Mouse (Mus musculus) olfactory bulb, adult 2 months (tissue): ENCODE measurements at regions not wholly inside any gene's neighbourhood (a gene's known extent, or its start where the extent isn't known, plus 50 kb on each side); places are given as distances from the start of the nearest gene placed in this dataset.
A peak's percentile ranks its signal among the peaks of the same experiment; 100 is the strongest.
"Not testable (repeated sequence)": the region's sequence is repeated elsewhere in the genome, so short reads cannot be mapped to it uniquely, and the experiment has no call there.

Source experiments
- H3K27ac ChIP-seq: fragments of 200-500 bp; 2 replicates; pipeline ENCODE4 v1.5.1; 2012; ENCODE audit warnings: low read depth, low read length; ENCODE audit not compliant: insufficient read depth
- H3K4me1 ChIP-seq: fragments of 200-500 bp; 2 replicates; pipeline ENCODE4 v1.6.1; 2012; ENCODE audit warnings: low read length; ENCODE audit not compliant: control insufficient read depth, insufficient read depth
- H3K4me3 ChIP-seq: fragments of 200-500 bp; 2 replicates; pipeline ENCODE4 v1.5.1; 2012; ENCODE audit warnings: mild to moderate bottlenecking, low read depth, low read length, moderate library complexity; ENCODE audit not compliant: insufficient read depth
- CTCF ChIP-seq: fragments of 200-500 bp; IDR thresholded peaks from 2 replicates; pipeline ENCODE4 v1.5.1; 2012; ENCODE audit warnings: low read depth, mild to moderate bottlenecking, low read length, moderate library complexity; ENCODE audit not compliant: insufficient read depth
- POLR2A ChIP-seq: fragments of 200-500 bp; IDR thresholded peaks from 2 replicates; pipeline ENCODE4 v1.6.1; 2012; ENCODE audit warnings: mild to moderate bottlenecking, low read depth, low read length, moderate library complexity; ENCODE audit not compliant: insufficient read depth
- WGBS: fragments of 180-500 bp; shearing (Covaris S2); methylation state at CpG from one replicate; pipeline ENCODE4 v1.1.7; 2018; 5-methylcytosine and 5-hydroxymethylcytosine counted together

- TF ChIP-seq POLR2A (no peak), CTCF (no peak)
- no peaks in the 10 kb centered on the region for H3K4me1 ChIP-seq
- no peak overlapping the region for H3K27ac ChIP-seq
- 89% methylated on average over 2 of the region's 2 CpGs for WGBS
- H3K4me3 ChIP-seq = no peak overlapping the region
These were observed 505.4 kb downstream of the Sema5a start for GRCm38 (mm10) chr15:32749971-32750370.

- Histone ChIP-seq H3K4me3 (no peak overlapping the region), H3K4me1 (no peaks in the 10 kb centered on the region), H3K27ac (no peak overlapping the region)
- WGBS = 65% methylated on average over 3 of the region's 3 CpGs
- TF ChIP-seq POLR2A = no peak
- TF ChIP-seq CTCF = no peak
These were observed 507.4 kb downstream of the Sema5a start for GRCm38 (mm10) chr15:32751991-32752390.

GRCm38 (mm10) chr15:32760141-32760540 lies 515.5 kb downstream of the Sema5a start:
- TF ChIP-seq CTCF (no peak), POLR2A (no peak)
- H3K4me1 ChIP-seq = no peaks in the 10 kb centered on the region
- H3K27ac ChIP-seq = no peak overlapping the region
- no peak overlapping the region for H3K4me3 ChIP-seq
- WGBS = 66% methylated on average over 3 of the region's 3 CpGs

- Histone ChIP-seq H3K4me1 (no peaks in the 10 kb centered on the region), H3K4me3 (no peak overlapping the region), H3K27ac (no peak overlapping the region)
- WGBS = under 1% methylated on average over 4 of the region's 4 CpGs
- TF ChIP-seq POLR2A (no peak), CTCF (no peak)
These were observed 521.5 kb downstream of the Sema5a start for GRCm38 (mm10) chr15:32766011-32766701.

GRCm38 (mm10) chr15:32766746-32767471 lies 522.3 kb downstream of the Sema5a start:
- TF ChIP-seq POLR2A (no peak), CTCF (no peak)
- 35% methylated on average over 4 of the region's 5 CpGs for WGBS
- Histone ChIP-seq H3K4me3 (no peak overlapping the region), H3K27ac (no peak overlapping the region), H3K4me1 (no peaks in the 10 kb centered on the region)

- not testable (repeated sequence) for H3K4me3 ChIP-seq, H3K4me1 ChIP-seq, H3K27ac ChIP-seq
- WGBS = 21% methylated on average over 5 of the region's 5 CpGs
These were observed 533.6 kb downstream of the Sema5a start for GRCm38 (mm10) chr15:32778226-32778598.

- WGBS = under 1% methylated on average over 33 of the region's 34 CpGs
- not testable (repeated sequence) for H3K27ac ChIP-seq
- H3K4me3 ChIP-seq = peak overlapping the region; percentile 55
These were observed 534.1 kb downstream of the Sema5a start for GRCm38 (mm10) chr15:32778599-32779273.

GRCm38 (mm10) chr15:32779274-32779615 lies 534.6 kb downstream of the Sema5a start:
- not testable (repeated sequence) for H3K4me1 ChIP-seq, H3K27ac ChIP-seq
- peak overlapping the region; percentile 55 for H3K4me3 ChIP-seq
- 3% methylated on average over 11 of the region's 11 CpGs for WGBS

More at GRCm38 (mm10) chr15:32778599-32779273, 534.1 kb downstream of the Sema5a start:
- not testable (repeated sequence) for H3K4me1 ChIP-seq

- 41% methylated on average over 1 of the region's 1 CpGs for WGBS
- not testable (repeated sequence) for H3K4me3 ChIP-seq, H3K4me1 ChIP-seq, H3K27ac ChIP-seq
These were observed 537.0 kb downstream of the Sema5a start for GRCm38 (mm10) chr15:32781609-32782008.
